Mouse (Mus musculus) lung, postnatal 25 days (tissue): ENCODE results near the gene Slc26a1.
A peak's percentile ranks its signal among the peaks of the same experiment; 100 is the strongest.
"Not testable (repeated sequence)": the region's sequence is repeated elsewhere in the genome, so short reads cannot be mapped to it uniquely, and the experiment has no call there.

Experiments used
- DNase-seq: peaks from one replicate; pipeline ENCODE4 v3.0.0; 2022; ENCODE audit warnings: low spot score

The Slc26a1 gene

DNA sequence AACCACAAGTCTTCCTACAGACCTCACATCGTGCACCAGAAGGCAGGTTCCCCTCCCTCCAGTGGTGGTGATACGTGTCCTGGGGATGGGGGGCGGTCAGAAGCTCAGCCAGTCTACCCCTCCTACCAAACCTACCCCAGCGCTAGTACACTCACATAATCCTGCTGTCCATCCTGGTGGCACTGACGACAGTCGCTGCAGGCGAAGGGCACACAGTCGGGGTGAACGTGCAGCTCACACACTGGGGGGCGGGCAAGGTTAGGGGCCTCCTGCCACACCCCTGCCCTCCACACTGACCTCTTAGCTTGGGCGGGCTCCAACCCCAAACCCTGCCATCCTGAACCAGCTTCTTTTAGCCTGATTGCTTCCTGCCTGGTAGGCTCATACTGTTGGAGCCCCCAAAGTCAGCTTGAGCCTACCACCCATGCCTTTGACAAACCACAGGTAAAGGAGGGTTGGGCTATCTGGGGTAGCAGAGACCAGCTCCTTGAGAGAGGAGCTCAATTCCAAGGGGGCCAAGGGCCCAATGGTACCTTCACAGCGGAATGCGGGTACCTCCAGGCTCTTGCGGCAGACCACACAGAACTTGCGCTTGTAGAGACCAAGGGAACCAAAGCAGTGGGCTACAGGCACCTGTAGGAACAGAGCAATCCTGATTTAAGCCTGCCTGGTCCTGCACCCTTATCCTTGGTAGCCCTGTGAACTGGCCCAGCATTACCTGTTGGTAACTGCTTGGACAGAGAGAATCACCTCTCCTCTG lies 19.3 kb downstream of the Slc26a1 start:
- DNase-seq, result no peak

DNA sequence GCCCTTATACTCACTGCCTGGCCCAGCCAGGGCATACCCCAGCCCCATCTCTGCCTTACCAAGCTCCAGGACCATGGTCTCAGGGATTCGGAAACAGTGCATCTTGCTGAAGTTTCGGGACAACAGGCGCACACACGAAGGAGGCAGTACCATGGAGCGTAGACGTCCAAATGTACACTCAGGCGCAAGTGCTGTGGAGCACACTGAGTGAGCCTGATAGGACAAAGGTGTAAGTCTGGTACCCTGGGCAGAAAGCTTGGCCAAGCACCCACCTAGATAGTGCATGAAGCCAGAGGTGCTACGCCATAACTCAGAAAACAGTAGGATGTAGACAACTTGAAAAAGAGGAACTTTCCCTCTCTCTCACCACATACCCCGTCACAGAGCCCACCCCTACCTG lies 20.0 kb downstream of the Slc26a1 start:
- DNase-seq, result no peak

DNA sequence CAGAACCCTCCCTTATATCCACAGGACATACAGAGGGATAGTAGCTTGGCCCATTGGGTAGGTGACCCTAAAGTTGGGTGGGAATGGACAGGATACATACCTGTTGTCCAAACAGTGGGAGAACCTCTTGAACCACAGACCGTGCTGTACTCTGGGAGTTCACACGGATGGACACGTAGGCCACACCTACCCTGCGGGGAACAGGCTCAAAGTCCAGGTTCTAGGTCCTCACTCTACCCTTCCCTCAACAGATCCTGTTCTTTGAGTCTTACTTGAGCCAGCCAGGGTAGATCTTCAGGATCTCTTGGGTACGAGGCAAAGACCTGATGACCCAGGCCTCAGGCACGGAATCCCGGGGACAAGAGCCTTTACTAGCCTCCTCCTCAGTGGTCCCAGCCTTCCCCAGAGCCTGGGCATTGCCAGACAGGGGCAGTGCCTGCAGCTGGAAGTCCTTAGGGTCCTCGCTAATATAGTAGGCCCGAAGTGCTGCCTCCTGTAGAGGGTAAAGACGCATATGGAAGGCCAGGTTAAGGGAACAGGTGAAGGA lies 20.9 kb downstream of the Slc26a1 start:
- DNase-seq, result no peak

DNA sequence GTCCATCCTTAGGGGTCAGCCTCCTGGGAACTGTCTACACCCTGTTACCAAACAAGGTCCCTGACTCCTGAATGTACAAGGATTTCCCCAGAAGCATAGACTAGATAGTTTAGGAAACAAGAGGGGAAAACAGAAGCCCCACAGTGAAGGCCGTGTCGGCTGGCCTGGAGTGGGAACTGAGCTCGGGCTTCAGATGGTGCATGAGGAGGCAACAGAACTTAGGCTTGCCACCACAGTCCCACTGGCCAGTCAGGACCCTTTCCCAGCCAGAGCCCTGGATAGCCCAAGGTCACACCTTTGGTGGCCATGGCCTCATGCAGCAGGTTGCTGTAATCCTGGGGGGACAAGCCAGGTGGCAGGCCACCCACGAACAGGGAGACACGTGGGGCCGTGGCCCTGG lies 22.0 kb downstream of the Slc26a1 start:
- no peak for DNase-seq

DNA sequence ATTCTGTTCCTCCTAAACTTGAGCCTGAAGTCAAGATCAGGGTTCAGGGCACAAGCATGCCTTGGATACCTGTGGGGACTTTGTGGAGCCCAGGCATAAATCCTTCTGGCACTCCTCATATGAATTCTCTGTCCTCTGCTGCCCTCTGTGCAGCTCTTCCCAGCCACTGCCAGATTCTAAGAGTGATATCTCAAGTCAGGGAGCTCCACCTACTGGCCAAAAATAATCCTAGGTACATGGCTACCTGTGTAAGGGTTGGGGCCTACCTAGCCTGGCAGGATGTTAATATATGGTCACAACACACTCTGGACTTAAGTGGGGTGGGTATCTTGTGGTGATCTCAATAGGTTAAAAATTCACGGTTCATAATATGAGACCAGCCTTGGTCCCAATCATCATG lies 23.5 kb downstream of the Slc26a1 start:
- peak; percentile 79 for DNase-seq

DNA sequence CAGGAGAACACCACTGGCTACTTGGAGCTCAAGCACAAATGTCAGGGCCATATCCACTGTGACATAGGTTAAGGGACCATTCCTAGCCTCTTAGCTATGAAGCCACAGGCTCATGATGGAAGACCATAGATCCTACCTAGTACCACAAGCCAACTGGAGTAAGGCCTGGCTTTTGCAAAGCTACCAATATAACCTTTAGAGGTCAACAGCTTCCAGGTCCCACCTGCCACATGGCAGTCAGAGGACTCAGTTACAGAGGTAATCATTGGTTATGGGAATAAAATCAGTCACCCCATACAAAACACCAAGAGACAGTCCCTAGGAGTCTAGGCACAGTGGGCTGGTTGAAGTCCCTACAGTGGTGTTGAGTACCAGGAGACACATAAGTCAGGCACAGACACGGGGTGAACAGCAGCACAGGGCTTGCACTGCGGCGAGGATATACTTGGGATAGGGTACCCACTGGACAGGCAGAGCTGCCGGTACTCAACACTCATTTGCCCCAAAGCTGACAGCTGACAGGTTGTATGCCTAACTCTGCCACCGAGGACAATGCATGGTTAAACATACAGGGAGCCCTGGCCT lies 24.1 kb downstream of the Slc26a1 start:
- no peak for DNase-seq

DNA sequence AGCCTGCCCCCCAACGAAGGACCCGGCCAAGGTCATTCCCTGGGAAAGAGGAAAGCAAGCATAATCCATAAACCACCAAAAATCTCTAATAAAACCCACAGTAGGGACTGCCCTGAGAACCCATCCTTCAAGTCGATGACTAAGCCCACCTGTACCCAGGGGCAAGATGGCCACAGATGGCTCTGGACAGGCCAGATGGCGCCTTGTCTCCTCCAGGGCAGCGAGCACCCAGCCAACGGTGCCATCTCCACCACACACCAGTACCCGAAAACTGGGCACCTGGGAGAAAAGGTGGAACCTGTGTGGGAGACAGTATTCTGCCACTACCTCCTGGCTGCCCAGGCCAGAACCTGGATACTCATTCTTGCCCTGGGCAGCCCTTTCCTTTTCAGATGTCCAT lies 25.0 kb downstream of the Slc26a1 start:
- DNase-seq, result no peak

DNA sequence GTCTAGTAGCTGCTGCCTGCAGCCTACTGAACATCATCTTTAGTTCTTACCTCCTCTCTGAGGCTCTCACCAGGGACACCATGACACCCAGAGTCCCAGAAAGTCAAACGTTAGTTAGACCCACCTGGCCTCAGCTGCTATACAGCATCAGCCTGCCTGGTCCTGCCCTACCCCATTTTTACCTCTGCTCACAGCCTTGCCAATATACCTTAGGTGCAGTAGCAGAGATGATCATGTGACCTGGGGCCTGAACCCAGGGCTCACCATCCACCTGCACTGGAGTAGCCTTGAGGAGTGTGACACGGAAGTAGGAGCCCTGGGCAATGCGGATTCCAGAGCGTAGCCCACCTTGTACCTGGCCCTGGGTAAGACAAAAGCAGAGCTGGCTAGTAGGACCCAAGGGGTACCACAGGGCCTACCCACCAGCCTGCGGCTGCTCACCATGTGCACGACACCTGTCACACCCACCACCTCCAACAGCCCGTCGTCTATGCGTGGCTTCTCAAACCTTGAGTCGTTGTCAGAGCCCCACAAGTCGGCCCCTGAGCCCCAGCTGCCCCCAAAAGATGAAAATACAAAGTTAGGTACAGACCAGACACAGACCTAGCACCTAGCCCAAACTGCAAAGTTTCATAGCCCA lies 26.3 kb downstream of the Slc26a1 start:
- DNase-seq, result no peak

DNA sequence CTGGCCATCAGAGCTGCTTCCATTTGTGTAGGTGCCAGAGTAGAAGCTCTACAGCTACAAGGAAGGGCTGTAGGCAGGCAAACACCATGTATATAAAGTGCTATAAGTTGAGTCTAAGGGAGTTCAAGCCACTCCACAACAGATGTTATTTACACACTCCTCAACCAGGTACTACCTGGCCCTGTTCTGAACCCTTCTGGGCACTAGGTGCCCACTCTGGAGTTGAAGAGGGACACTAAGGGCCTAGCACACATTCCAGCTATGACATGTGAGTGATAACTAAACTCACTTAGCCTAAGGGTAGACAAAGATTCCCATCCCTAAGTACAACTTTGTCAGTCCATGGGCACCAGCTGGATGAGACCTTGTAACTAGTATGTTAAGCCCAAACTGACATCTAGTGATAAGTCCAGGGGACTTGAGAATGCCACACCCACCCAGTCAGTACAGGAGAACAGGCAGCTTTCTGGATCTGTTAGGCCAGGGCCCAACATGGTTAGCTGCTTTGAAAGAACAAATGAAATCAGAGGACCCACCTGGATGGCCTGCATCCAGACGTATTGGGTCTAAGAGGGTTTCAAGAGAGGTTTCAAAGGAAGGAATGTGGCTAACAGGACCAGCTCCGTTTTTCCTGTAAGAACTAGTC lies 27.4 kb downstream of the Slc26a1 start:
- peak; percentile 30 for DNase-seq

DNA sequence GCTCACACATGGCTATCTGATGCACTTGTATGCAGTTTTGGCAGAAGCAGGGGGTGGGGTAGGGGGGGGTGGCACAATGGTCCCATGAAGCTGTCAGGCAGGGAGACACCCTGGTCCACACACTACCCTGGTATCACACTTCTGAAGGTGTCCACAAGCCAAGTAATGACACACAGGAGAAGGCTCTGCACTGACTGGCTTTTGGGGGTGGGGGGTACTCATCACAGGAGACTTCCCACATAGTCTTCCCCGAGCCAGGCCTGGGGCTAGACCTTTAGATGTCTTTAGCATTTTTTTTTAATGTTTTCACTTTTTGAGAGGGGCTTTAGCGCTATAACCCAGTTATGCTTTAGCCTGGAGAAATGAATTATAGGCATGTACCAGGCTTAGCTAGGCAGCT lies 28.1 kb downstream of the Slc26a1 start:
- no peak for DNase-seq

DNA sequence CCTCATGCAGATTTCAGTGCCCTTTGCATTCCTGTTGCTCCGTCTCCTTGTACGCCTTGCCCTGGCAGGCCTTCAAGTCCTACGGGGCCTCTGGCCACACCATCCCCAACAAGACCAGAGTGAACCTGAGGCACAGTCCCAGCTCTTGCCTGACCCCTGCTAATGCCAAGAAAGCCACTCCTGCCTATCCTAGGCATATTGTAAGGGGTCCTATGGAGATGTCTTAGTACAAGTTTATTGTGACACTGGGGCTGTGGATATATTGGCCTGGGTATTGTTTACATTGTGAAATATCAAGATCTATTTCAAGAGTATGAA lies 29.1 kb downstream of the Slc26a1 start:
- no peak for DNase-seq

DNA sequence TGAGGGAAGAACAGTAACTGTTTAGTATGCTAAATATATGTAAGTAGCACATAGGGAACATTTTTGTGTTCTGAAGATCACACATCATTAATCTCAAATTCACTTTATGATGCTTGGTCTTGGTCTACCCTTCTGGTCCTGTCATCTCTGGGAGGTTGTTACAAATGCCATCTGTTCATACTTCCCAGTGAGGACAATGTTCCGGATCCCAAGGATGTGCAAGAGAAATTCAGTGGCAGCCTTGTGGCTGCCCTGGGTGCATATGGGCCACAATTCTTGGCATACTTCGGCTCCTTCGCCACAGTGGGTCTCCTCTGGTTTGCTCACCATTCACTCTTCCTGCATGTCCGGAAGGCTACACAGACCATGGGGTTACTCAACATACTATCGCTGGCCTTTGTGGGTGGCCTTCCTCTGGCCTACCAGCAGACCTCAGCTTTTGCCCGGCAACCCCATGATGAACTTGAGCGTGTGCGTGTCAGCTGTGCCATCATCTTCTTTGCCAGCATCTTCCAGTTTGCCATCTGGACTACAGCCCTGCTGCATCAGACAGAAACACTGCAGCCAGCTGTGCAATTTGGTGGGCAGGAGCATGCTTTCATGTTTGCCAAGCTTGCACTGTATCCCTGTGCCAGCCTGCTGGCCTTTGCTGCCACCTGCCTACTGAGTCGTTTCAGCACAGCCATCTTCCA lies 29.6 kb downstream of the Slc26a1 start:
- DNase-seq, result peak; percentile 22

DNA sequence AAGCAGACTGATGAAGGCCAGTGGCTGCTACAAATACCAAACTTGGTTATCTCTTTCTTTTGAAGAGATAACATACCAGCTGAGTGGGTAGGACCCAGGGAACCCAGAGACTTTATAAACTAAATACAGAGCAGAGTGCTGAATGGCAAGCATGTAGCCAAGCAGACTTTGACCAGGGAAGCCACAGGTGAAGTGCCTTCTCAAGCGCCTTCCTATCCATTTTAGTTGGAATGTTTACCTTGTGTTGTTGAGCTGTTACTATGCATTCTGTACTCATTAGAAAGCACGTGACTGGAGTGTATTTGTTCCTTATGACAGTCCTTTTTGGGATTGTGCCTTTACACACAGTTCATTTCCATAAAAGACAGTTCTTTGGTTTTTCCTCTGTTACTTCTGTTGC lies 31.7 kb downstream of the Slc26a1 start:
- DNase-seq, result peak; percentile 18

DNA sequence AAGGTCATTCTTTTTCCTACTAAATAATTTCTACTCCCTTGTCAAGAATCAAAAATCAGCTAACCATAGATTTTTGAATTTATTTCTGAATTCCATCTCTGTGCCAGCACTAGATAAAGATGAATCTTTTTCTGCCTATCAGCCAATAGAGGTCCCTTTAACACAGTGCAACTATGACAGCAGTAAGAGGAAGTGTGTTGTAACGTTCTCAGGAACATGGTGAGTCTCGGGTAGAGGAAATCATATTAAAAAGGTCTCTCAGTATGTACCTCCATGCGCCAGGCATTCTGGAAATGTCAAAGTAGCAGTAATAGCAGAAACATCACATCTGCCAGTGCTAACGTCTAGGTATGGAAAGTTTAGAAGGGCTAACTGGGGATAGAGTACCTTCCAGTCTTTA lies 39.2 kb downstream of the Slc26a1 start:
- DNase-seq, result no peak

DNA sequence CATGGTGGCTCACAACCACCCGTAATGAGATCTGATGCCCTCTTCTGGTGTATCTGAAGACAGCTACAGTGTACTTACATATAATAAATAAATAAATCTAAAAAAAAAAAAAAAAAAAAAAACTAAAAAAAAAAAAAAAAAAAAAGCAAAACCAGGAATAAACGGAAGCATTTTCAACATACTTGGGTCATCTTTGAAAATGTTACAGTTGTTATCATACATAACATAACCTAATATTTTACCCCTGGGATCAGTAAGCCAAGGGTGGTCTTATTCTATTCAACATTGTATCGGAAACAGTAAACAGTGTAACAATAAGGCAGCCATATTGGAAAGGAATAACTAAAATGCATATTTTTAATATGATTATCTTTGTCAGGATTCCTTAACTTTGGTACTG lies 41.3 kb downstream of the Slc26a1 start:
- not testable (repeated sequence) for DNase-seq

DNA sequence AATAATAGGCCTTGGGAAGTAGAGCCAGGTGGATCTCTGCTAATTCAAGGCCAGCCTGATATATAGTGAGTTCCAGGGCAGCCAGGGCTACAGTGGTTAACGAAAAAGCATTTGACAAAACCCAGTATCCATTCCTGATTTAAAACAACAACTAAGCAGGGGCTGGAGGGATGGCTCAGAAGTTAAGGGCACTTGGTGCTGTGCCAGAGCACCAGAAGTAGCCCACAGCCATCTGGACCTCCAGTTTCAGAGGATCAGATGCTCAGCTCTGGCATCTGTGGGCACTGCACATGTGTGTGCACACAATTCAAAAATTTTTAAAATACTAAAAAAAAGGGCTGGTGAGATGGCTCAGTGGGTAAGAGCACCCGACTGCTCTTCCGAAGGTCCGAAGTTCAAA lies 41.7 kb downstream of the Slc26a1 start:
- no peak for DNase-seq

DNA sequence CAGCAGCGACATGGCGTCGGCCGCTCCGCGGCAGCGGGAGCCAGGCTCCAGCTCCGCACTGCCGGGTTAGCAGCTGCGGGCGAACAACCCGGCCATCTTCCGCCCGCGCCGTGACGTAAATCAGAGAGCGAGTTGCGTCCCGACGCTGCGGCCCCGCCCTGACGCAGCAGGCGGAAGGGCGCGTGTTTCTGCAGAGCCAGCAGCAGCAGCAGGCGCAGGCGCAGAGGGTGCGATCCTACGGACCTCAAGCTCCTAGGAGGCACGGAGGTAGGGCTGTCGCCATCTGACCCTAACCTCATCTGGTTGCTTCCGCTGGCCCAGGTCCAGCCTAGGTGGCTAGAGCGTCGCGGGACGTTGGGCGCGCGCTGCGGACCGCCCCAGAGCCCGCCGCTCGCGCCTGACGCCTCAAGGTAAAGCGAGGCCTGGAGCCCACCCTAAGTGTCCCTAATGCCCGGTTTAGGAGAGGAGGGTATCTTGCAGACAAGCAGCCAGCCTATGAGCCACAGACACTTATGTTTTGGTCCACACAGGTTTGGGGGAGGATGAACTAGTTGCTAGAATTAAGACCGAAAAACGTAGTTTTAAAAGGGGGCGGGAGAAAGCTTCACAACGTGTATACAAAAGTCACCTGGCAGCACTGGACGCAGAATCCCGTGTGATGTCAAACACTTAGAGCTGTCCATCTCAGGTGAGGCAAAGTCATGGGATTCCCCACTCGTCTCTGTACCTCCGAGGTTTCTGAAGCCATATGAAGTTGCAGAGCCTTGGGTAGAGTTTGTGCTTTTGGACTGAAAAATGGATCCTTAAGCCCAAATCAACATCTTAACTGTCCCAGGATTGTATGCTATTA lies 45.5 kb downstream of the Slc26a1 start, which contains the start of the genes Gak and Tmem175:
Gene Gak, minus strand, starts transcription at position 122 of the 850 bp plus-strand sequence.
Gene Tmem175, plus strand, starts transcription at position 137 of the 850 bp plus-strand sequence.
- DNase-seq, result peak; percentile 95

DNA sequence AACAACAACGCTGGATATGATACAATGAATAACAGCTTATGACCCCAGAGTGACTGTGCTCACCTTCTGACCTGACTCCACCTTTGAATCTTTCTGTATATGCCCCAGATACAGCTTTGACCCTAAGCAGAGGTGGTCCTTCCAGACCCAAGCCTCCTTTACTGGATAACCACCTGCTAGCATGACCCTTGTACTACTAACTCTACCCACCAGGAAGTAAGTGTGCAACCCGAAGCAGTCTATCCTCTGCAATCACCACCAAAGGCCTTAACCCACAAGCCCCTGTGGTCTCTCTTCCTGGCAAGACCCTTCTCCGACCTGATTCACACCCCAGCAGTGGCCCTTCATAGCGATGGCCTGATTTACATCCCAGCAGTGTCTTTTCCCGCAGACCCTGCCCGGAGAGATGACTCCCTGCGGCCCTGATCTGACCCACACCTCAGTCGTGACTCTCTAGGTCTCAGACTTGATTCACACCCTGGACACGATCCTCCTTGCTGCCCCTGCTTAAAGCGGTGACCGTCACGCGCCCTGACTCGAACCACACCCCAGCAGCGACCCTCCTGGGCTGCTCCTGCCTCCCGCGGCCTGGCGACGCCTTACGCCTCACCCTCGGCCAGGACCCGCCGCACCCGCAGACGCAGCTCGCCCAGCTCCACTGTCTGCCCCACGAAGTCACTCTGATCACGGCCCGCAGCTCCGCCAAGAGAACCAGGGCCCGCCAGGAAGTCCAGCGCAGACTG lies 46.3 kb downstream of the Slc26a1 start:
- DNase-seq, result no peak

DNA sequence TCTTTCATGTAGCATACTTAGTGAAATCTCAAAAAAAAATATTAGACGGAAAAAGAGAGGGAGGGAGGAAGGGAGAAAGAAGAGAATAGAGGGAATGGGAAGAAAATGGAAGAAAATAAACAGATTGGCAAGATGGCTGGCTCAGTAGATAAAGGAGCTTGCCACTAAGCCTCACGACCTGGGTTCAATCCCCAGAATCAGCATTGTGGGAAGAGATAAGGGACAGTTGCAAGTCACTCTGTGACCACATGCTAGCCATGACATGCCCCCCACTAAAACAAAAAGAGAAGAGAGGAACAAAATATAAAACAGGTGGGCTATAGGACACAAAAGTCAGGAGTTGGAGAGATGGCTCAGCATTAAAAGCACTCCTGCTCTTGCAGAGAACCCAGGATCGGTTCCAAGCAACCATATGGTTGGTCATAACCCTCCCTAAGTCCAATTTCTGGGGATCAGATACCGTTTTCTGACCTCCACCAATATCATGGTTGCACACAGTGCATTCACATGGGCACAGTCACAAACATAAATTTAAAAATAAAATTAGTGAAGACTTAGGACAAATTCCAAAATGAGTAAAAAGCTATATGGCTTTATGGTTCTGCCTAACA lies 49.2 kb downstream of the Slc26a1 start:
- DNase-seq, result no peak

DNA sequence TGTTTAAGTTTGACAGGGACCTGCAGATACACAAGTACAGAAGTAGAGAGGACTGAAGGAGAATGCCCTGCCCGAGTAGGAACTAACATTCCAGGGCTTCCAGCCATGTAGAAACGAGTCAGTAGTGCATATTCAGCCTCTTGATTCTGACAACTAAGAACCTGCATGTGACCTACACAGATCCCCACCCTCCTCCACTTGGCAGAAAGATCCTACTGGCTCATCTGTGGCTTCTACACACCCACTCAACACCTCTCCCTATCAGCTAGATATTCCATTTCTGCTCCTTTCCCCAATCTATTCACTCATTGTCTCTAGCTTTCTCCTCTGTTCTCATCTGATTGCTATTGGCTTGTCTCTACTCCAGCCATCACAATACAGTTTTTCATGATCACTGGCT lies 53.5 kb downstream of the Slc26a1 start:
- DNase-seq, result no peak
